Mouse (Mus musculus) cerebellum, adult 2 months (tissue): ENCODE results near the gene Cxadr.

ENCODE experiments used
- CTCF ChIP-seq: fragments of 200-500 bp; IDR thresholded peaks from 2 replicates; pipeline ENCODE4 v1.5.1; 2011; ENCODE audit warnings: low read depth, mild to moderate bottlenecking, control low read depth, low read length, moderate library complexity, borderline replicate concordance; ENCODE audit not compliant: insufficient read depth
- POLR2A ChIP-seq: fragments of 200-500 bp; IDR thresholded peaks from 2 replicates; pipeline ENCODE4 v1.6.1; 2011; ENCODE audit warnings: low read length, control low read depth, borderline replicate concordance; ENCODE audit not compliant: insufficient read depth

DNA sequence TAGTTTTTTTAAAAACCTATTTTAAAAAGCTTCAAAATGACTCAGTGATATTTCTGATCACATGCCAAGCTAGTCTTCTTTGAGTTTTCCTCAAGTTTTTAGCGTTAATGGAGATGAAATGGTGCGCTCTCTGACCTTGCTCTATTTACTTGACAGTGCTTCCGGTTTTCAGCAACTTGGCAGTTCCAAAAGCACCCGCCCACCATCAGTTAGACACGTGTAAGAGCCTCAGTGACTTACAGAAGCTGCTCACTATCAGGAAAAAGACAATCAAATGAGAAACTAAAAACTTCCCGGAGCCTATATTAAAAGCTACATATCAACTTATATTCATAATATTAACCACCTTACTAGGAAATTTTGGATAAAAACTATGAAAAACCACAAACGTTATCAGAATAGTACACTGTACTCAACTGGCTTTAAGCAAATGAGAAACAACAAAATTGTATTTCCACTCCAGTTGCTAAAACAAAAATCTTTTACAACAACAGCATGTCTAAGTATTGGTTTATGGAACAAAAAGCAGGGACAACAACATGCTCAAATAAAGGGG, 70.3 kb downstream of the Cxadr start:
- TF ChIP-seq POLR2A (no peak), CTCF (no peak)
